Mouse (Mus musculus) gastrocnemius, adult 8-10 months (tissue): ENCODE measurements around the gene Ctnna2. TPM values are rescaled to one million over a fixed set of nuclear protein-coding genes. Genes with fewer than 3 reads are reported as not detected.

Source experiments
- DNase-seq, 2 experiments: peaks; one replicate each; pipeline ENCODE4 v3.0.0; 2022; ENCODE audit warnings: low spot score in 2 of 2
- total RNA-seq, 4 experiments: library from RNA; stranded (reverse); gene quantifications; 2 replicates each; pipeline ENCODE4 v1.2.4; 2022

Ctnna2 gene
- total RNA-seq, 4 experiments from 2014 or later, result 0.10 to 0.18 TPM; not detected in 2

- DNase-seq, result no peak
These were observed 1001.7 kb downstream of the Ctnna2 start for GRCm38 (mm10) chr6:76977817-76978216.

DNA sequence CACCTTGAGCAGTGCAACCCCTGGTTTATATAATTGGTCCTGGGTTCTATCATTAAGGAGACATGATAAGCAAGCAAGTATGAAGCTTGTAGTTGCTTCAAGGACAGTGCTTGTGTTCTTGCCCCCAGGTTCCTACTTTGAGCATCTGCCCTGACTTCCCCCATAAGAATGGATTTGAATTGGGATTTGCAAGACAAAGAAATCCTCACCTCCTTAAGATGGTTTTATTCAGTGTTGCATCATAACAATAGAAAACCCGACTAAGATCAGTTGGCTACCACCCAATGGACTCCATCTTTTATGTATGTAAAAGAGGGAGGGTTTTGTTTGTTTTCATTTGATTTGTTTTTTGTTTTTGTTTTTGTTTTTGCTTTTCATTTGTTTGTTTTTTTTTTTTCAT is 1005.2 kb downstream of the Ctnna2 start:
- DNase-seq, result no peak

DNA sequence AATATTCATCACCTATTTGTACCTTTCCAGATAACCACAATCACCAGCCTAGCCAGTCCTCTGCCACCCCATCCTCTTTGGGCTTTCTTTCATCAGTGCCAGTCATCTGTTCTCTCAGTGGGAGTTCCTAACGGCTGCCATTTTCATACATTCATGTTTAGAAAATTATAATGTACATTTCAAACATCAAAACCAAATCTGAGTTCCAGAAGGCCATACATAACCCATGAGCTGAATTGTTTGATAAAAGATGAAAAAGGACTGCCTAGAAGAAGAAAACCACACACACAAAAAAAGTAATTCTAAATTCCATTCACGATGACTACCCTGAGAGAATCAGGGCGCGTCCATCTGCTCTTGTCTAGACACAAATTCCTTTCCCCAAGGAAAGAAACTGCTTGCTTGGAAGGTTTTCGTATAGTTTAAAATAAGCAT is 1014.5 kb downstream of the Ctnna2 start:
- no peak for DNase-seq

DNA sequence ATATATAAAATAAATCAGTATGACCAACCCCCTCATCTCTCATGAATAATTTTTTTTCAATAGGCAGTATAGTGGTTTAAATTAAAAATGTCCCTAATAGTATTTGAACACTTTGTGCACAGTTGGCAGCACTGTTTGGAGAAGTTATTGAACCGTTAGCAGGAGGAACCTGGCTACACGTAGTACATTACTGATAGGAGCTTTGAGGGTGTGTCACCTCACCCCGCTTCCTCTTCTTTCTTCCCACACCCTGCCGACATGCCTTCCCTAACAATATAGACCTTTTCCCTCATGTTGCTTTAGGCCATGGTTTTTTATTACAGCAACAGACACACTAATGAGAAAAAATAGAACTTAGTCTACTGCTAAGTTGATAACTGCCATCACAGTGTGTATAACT is 1071.4 kb downstream of the Ctnna2 start:
- no peak for DNase-seq

- DNase-seq, result no peak
These were observed 1082.3 kb downstream of the Ctnna2 start for GRCm38 (mm10) chr6:76897156-76897555.
